Mouse (Mus musculus) small intestine, adult 2 months (tissue): Measurements from ENCODE around the gene Fbxo45.

Source experiments
- CTCF ChIP-seq: fragments of 200-500 bp; IDR thresholded peaks from 2 replicates; pipeline ENCODE4 v1.5.1; 2012; ENCODE audit warnings: low read depth, mild to moderate bottlenecking, control low read depth, inconsistent platforms, low read length, moderate library complexity, mixed read lengths; ENCODE audit not compliant: insufficient replicate concordance, insufficient read length; ENCODE audit errors: extremely low read depth
- POLR2A ChIP-seq: fragments of 200-500 bp; IDR thresholded peaks from 2 replicates; pipeline ENCODE4 v1.6.1; 2012; ENCODE audit warnings: low read depth, mild to moderate bottlenecking, control low read depth, inconsistent platforms, low read length, moderate library complexity

- no peak for TF ChIP-seq POLR2A
- no peak for TF ChIP-seq CTCF
These were observed 24.6 kb downstream of the Fbxo45 start for GRCm38 (mm10) chr16:32222399-32222798.
